Mouse (Mus musculus) thymus, adult 2 months (tissue): ENCODE results near the gene Ldb2.

ENCODE experiments used
- CTCF ChIP-seq: fragments of 200-500 bp; IDR thresholded peaks from 2 replicates; pipeline ENCODE4 v1.5.1; 2012; ENCODE audit warnings: mild to moderate bottlenecking, control low read depth, low read length, moderate library complexity, borderline replicate concordance; ENCODE audit not compliant: control insufficient read depth, poor library complexity, insufficient read depth; ENCODE audit errors: extremely low read depth
- POLR2A ChIP-seq: fragments of 200-500 bp; IDR thresholded peaks from 2 replicates; pipeline ENCODE4 v1.6.1; 2012; ENCODE audit warnings: mild to moderate bottlenecking, low read length, control low read depth, moderate library complexity; ENCODE audit not compliant: control insufficient read depth, poor library complexity, insufficient read depth; ENCODE audit errors: extremely low read depth

DNA sequence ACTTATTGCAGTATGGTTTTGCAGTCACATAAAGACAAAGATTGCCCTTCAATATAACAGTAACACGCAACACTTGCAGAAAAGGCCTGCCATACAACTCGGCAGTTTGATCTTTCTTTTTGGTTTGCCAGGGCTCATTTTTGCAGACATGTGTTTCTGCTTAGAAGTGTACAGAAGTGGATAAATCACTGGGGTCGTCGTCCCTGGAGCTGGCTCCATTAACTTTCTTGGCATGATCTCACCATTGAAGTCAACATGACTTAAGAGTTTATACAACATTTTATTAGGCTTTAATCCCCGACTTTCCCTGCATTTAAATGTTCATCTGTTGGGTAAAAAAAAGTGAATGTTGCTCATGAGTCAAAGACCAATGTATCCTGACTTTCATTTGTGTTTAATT is 212.9 kb downstream of the Ldb2 start:
- TF ChIP-seq CTCF = no peak
- no peak for TF ChIP-seq POLR2A
